Mouse (Mus musculus): ENCODE measurements around the gene Adnp.

- no peak for TF ChIP-seq CTCF (IDR thresholded peaks at IDR 0.05; ENCODE audit: low read depth, low read length)
- no peak for TF ChIP-seq POLR2A (IDR thresholded peaks at IDR 0.05; ENCODE audit: borderline replicate concordance, low read depth, low read length)
Measured at GRCm38 (mm10) chr2:168168892-168169799, 37.8 kb downstream of the Adnp start.
